8 mouse cellular contexts compared by ENCODE assay signal in the genomic region with DNA sequence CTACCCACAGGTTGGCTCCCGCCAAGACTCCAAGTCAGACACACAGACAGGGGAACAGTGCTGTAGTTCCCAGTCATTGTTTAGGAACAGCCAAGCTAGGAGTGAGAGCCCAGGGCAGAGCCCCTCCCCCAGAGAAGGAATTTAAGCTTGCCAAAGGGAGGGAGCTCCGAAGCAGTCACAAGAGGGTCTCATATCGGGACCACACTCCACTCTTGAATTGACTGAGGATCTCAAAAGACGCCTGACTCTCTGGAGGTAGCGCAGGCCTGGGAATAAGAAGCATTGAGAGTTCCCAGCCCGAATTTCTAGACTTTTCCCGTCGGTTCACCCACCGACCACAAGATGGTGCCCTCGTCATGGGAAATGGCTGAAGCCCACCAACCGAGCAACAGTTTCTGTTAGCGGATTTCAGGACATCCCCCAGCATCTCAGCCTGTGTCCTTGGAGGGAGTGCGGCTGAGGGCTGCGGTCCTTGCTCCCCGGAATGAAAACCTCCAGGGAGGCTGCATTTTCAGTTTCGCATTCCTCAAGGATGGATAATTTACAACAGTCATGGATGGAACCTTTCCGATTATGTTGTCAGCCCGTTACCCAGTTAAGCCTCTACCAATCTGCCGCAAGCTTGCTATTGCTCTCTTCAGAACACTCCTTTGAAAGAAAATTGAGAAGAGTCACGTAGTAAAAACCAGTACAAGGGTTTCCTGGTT. TPM values are rescaled to one million over a fixed set of nuclear protein-coding genes. Genes with fewer than 3 reads are reported as not detected.
A peak's percentile ranks its signal among the peaks of the same experiment; 100 is the strongest.
DNase-seq lines count a peak whose midpoint lies in the region; ATAC-seq and TF ChIP-seq lines count a peak whose summit lies in the region.

No protein-coding gene starts in this region.

- no peak overlapping the region for H3K9ac ChIP-seq in lung, embryonic 14.5 days

- peak overlapping the region; percentile 36 for H3K4me2 ChIP-seq in lung, embryonic 14.5 days

- no peaks in the 10 kb centered on the region for H3K9me3 ChIP-seq in G1E (replicated peaks)
- H3K9me3 ChIP-seq in lung, embryonic 14.5 days (ENCODE audit: low read depth, low read length) = no peaks in the 10 kb centered on the region

- peaks cover 11% of the 10 kb centered on the region for H3K36me3 ChIP-seq in G1E (replicated peaks)
- H3K36me3 ChIP-seq in lung, embryonic 14.5 days (ENCODE audit: insufficient read depth) = no peaks in the 10 kb centered on the region; the same call in 1 of the 2 replicates

- peaks cover 10% of the 10 kb centered on the region for H3K4me1 ChIP-seq in G1E (ENCODE audit: insufficient read depth, low read depth, low read length)
- H3K4me1 ChIP-seq in lung, embryonic 14.5 days (ENCODE audit: insufficient read depth) = no peaks in the 10 kb centered on the region

- peak; percentile 26 for DNase-seq in G1E (ENCODE audit: low spot score)
- DNase-seq in cerebellum, adult 18-20 months = peak; percentile 56 to 74
- DNase-seq in forelimb bud, embryonic 11.5 days (ENCODE audit: low read depth, low spot score) = peak; percentile 86
- peak; percentile 87 for DNase-seq in heart, postnatal 4 days
- DNase-seq in layer of hippocampus, adult 8-10 months (ENCODE audit: low spot score in 2 of 2) = peak; percentile 52 to 85
- DNase-seq in lung, embryonic 14.5 days = peak; percentile 92
- DNase-seq in ovary, postnatal 10 days (ENCODE audit: low spot score) = peak; percentile 59
- DNase-seq in thymus, postnatal 10 days (ENCODE audit: low spot score in 2 of 2) = peak; percentile 40 to 72

- no peak for ATAC-seq in G1E (ENCODE audit: extremely low read depth, insufficient number of reproducible peaks, low FRiP score, poor library complexity, severe bottlenecking)
- peak; percentile 62 for ATAC-seq in lung, embryonic 14.5 days (ENCODE audit: insufficient read depth)

- 8% methylated on average over 20 of the region's 20 CpGs for WGBS in lung, embryonic 14.5 days

- H3K27me3 ChIP-seq in G1E (ENCODE audit: insufficient read depth, low read length) = peaks cover 22% of the 10 kb centered on the region
- no peaks in the 10 kb centered on the region for H3K27me3 ChIP-seq in lung, embryonic 14.5 days (ENCODE audit: insufficient read depth, low read length)

- H3K4me3 ChIP-seq in G1E (ENCODE audit: low read depth, low read length) = no peak overlapping the region
- H3K4me3 ChIP-seq in lung, embryonic 14.5 days (ENCODE audit: low read depth, low read length) = peak overlapping the region; percentile 8

- no peak overlapping the region for H3K27ac ChIP-seq in lung, embryonic 14.5 days (ENCODE audit: low read depth)

- TF ChIP-seq CTCF in G1E (IDR thresholded peaks at IDR 0.05; ENCODE audit: low read depth, low read length) = no peak
- peak; percentile 93 for TF ChIP-seq CTCF in lung, embryonic 14.5 days (IDR thresholded peaks at IDR 0.05; ENCODE audit: low read depth)

RNA-seq across cellular contexts. Expression of a gene that starts 31.6 kb away (rescaled TPM):
- total RNA-seq in G1E (2014; fragmentation: Nextera tagmentation) (67.1 and 98.4 TPM in 2 replicates), G1E (2017) (39.3 and 45.5 TPM in 2 replicates)
- polyA plus RNA-seq in G1E (2012) = 59.2 and 67.0 TPM in 2 replicates
- total RNA-seq in heart, postnatal 4 days (2021) = 10 to 100 TPM; 29.4 to 33.1 TPM
- 10 to 100 TPM; 43.3 to 53.4 (median 48.2) TPM for total RNA-seq in layer of hippocampus, adult 8-10 months (2022)
- 9.0 and 9.4 TPM in 2 replicates for polyA plus RNA-seq in lung, embryonic 14.5 days (2014; fragmentation: Nextera tagmentation; extraction: Ambion mirVana)

Comparison
In these comparisons a context has a peak if more than half of its experiments do, and no peak if none do; other contexts are left out.
1. DNase-seq: peak in every context shown above with its lines; median percentile 92 in lung, embryonic 14.5 days; 87 in heart, postnatal 4 days; 86 in forelimb bud, embryonic 11.5 days; 68 in layer of hippocampus, adult 8-10 months; 65 in cerebellum, adult 18-20 months; 59 in ovary, postnatal 10 days; 56 in thymus, postnatal 10 days; 26 in G1E.